Mouse (Mus musculus) thymus, adult 2 months (tissue): ENCODE results near the gene Phf6. TPM values are rescaled to one million over a fixed set of nuclear protein-coding genes. Genes with fewer than 3 reads are reported as not detected.
A peak's percentile ranks its signal among the peaks of the same experiment; 100 is the strongest.

Source experiments
- DNase-seq: peaks from one replicate; pipeline ENCODE4 v3.0.0; 2021
- H3K27ac ChIP-seq: fragments of 200-500 bp; 2 replicates; pipeline ENCODE4 v1.5.1; 2012; ENCODE audit warnings: low read length, control low read depth; ENCODE audit not compliant: control insufficient read depth, insufficient read depth
- H3K27me3 ChIP-seq: fragments of 200-500 bp; 2 replicates; pipeline ENCODE4 v1.6.1; 2012; ENCODE audit warnings: mild to moderate bottlenecking, low read length, moderate library complexity, mixed read lengths; ENCODE audit not compliant: control insufficient read depth, insufficient read depth
- H3K36me3 ChIP-seq: fragments of 200-500 bp; 2 replicates; pipeline ENCODE4 v1.6.1; 2012; ENCODE audit warnings: mild to moderate bottlenecking, low read length, moderate library complexity; ENCODE audit not compliant: control insufficient read depth, insufficient read depth
- H3K4me1 ChIP-seq: fragments of 200-500 bp; replicated peaks from 2 replicates; pipeline ENCODE4 v1.6.1; 2012; ENCODE audit warnings: low read length; ENCODE audit not compliant: control insufficient read depth, insufficient read depth
- H3K4me3 ChIP-seq: fragments of 200-500 bp; 2 replicates; pipeline ENCODE4 v1.5.1; 2012; ENCODE audit warnings: mild to moderate bottlenecking, low read length, control low read depth, moderate library complexity; ENCODE audit not compliant: control insufficient read depth, insufficient read depth
- CTCF ChIP-seq: fragments of 200-500 bp; IDR thresholded peaks from 2 replicates; pipeline ENCODE4 v1.5.1; 2012; ENCODE audit warnings: mild to moderate bottlenecking, control low read depth, low read length, moderate library complexity, borderline replicate concordance; ENCODE audit not compliant: control insufficient read depth, poor library complexity, insufficient read depth; ENCODE audit errors: extremely low read depth
- POLR2A ChIP-seq: fragments of 200-500 bp; IDR thresholded peaks from 2 replicates; pipeline ENCODE4 v1.6.1; 2012; ENCODE audit warnings: mild to moderate bottlenecking, low read length, control low read depth, moderate library complexity; ENCODE audit not compliant: control insufficient read depth, poor library complexity, insufficient read depth; ENCODE audit errors: extremely low read depth
- WGBS: fragments of 180-500 bp; shearing (Covaris S2); methylation state at CpG from one replicate; pipeline ENCODE4 v1.1.7; 2018; 5-methylcytosine and 5-hydroxymethylcytosine counted together
- polyA plus RNA-seq: library from polyadenylated mRNA; depleted of rRNA; stranded (reverse); fragments of >200 nt; gene quantifications from 2 replicates; pipeline ENCODE4 v1.2.3, GENCODE M21; 2012

Gene Phf6
- polyA plus RNA-seq, 1 experiment, result 6.8 TPM

- no peak for DNase-seq
- Histone ChIP-seq H3K36me3 (peaks cover 31% of the 10 kb centered on the region), H3K4me1 (no peaks in the 10 kb centered on the region), H3K27me3 (no peaks in the 10 kb centered on the region), H3K4me3 (no peak overlapping the region), H3K27ac (no peak overlapping the region)
- WGBS, result 97% methylated on average over 5 of the region's 5 CpGs
- TF ChIP-seq POLR2A (no peak), CTCF (no peak)
These were observed 33.4 kb downstream of the Phf6 start for GRCm38 (mm10) chrX:52945509-52945908.

DNA sequence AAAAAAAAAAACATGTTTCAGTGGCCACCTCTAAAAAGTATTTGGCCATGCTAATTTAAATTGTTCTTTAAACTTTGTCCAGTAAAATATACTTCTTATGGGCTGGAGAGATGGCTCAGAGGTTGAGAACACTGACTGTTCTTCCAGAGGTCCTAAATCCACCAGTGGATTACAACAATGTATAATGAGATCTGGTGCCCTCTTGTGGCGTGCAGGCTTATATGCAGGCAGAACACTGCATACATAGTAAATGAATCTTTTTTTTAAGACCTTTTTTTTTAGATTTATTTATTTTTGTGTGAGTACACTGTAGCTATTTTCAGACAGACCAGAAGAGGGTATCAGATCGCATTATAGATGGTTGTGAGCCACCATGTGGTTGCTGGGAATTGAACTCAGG lies 37.6 kb downstream of the Phf6 start:
- peaks cover 21% of the 10 kb centered on the region for H3K36me3 ChIP-seq
- 64% methylated on average over 2 of the region's 2 CpGs for WGBS

DNA sequence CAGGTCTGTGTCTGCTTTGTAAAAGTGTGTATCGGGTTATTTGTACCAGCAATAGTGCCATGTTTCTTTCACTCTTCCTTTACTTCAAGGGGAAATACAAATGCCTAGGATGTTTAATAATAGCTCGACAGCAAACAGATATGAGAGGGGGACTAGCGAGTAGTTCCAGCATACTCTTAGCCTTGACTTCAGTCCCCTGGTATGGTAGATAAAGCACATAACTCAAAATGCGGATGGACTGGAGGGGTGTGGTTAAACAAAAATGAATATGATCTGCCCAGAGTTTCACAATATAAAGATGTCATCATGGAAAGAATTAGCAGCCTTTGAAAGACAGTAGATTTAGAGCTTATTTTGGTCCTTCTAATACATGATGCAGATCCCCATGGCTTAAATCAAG lies 44.9 kb downstream of the Phf6 start:
- H3K4me3 ChIP-seq, result no peak overlapping the region
- H3K27me3 ChIP-seq, result no peaks in the 10 kb centered on the region
- TF ChIP-seq POLR2A (no peak), CTCF (no peak)
- 96% methylated on average over 4 of the region's 4 CpGs for WGBS
- no peaks in the 10 kb centered on the region; the same call in 1 of the 2 replicates for H3K36me3 ChIP-seq
- no peak overlapping the region for H3K27ac ChIP-seq
- DNase-seq, result no peak
- H3K4me1 ChIP-seq, result no peaks in the 10 kb centered on the region

More for the DNA sequence above, 37.6 kb downstream of the Phf6 start:
- Histone ChIP-seq H3K4me1 (no peaks in the 10 kb centered on the region), H3K27me3 (no peaks in the 10 kb centered on the region), H3K4me3 (no peak overlapping the region), H3K27ac (no peak overlapping the region)
- DNase-seq, result peak; percentile 9
- TF ChIP-seq POLR2A, result no peak
- no peak for TF ChIP-seq CTCF

GRCm38 (mm10) chrX:52961559-52962110 lies 49.6 kb downstream of the Phf6 start:
- Histone ChIP-seq H3K36me3 (no peaks in the 10 kb centered on the region), H3K27me3 (no peaks in the 10 kb centered on the region), H3K27ac (no peak overlapping the region), H3K4me3 (no peak overlapping the region), H3K4me1 (no peaks in the 10 kb centered on the region)
- 97% methylated on average over 5 of the region's 5 CpGs for WGBS
- TF ChIP-seq CTCF, result no peak
- TF ChIP-seq POLR2A, result no peak
- no peak for DNase-seq

- WGBS, result 98% methylated on average over 2 of the region's 2 CpGs
- Histone ChIP-seq H3K27ac (no peak overlapping the region), H3K27me3 (no peaks in the 10 kb centered on the region), H3K36me3 (no peaks in the 10 kb centered on the region), H3K4me1 (no peaks in the 10 kb centered on the region), H3K4me3 (no peak overlapping the region)
- no peak for DNase-seq
- TF ChIP-seq CTCF (no peak), POLR2A (no peak)
These were observed 53.1 kb downstream of the Phf6 start for GRCm38 (mm10) chrX:52965149-52965548.

DNA sequence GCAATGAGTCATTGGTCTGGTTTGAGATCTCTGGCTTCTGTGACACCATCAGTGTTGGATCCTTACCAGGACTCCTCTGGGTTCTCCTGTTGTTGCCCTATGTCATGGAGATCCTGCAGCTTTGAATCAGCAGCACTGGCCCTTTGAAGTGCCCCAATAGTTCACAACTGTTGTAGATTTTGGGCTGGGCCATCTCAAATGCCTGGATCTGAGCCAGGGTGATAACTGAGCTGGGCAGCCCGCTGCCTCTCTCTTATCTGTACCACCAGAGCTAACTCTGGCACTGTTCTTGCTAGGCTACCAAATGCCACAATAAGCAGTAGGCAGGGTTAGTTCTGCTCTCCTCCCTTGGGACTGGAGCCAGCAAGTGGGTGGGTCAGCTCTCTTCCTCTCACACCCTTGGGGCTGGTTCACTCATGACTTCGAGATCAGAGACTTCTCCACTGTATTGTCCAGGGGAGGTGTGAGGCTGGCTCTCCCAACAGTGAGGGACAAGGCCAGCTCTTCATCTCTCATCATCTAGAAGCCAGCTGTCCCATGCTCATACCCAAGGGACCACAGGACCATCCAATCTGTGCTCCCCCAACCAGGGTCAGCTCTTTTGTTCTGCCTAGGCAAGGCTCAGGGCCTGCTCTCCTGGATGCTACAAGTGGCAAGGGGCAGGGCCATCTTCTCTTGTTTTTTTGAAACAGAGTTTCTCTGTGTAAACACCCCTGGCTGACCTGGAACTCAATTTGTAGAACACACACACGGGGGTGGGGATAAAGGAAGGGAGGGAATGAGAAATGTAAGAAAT lies 59.3 kb downstream of the Phf6 start:
- Histone ChIP-seq H3K27ac (no peak overlapping the region), H3K27me3 (no peaks in the 10 kb centered on the region), H3K4me3 (no peak overlapping the region), H3K36me3 (no peaks in the 10 kb centered on the region), H3K4me1 (no peaks in the 10 kb centered on the region)
- WGBS, result 60% methylated on average over 3 of the region's 3 CpGs
- no peak for TF ChIP-seq CTCF
- no peak for TF ChIP-seq POLR2A
- DNase-seq, result no peak

DNA sequence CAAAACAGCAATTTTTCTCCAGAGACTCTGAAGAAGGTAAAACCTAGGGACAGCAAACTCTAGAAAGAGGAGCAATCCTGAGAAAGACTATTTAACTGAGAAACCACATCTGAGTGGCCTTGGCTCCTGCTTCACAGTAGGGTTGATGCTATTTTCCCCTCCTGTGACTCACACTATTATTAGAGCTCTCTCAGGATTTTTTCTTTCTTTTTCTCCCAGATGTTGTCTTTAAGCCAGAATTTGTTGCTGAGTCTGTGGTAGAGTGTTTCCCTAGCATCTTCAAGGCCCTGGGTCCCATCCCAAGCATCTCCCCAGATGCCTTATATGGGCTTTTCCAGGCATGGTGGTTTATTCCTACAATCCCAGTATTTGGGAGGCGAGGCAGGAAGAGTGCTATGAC lies 60.1 kb downstream of the Phf6 start:
- no peak for TF ChIP-seq CTCF
- TF ChIP-seq POLR2A, result no peak
- H3K4me1 ChIP-seq, result no peaks in the 10 kb centered on the region
- H3K4me3 ChIP-seq, result no peak overlapping the region
- no peaks in the 10 kb centered on the region for H3K36me3 ChIP-seq
- H3K27ac ChIP-seq, result no peak overlapping the region
- 83% methylated on average over 1 of the region's 1 CpGs for WGBS
- DNase-seq, result no peak
- H3K27me3 ChIP-seq, result no peaks in the 10 kb centered on the region
